Mouse (Mus musculus): Measurements from ENCODE around the gene Gm21244.
"Not testable (repeated sequence)": the region's sequence is repeated elsewhere in the genome, so short reads cannot be mapped to it uniquely, and the experiment has no call there.

Gene Gm21244

GRCm38 (mm10) chrY:7169193-7169592 is at the start of gene Gm21244:
Gm21244 (minus strand) TSS chrY:7169293.
- not testable (repeated sequence) for DNase-seq (ENCODE audit: low read depth, low spot score)

Data from CD4-positive helper T cell, adult 2 months (primary cell).